Mouse (Mus musculus) heart, adult 8-10 months (tissue): ENCODE results near the gene AC124502.3. TPM values are rescaled to one million over a fixed set of nuclear protein-coding genes. Genes with fewer than 3 reads are reported as not detected.

Source experiments
- DNase-seq: peaks from one replicate; pipeline ENCODE4 v3.0.0; 2022; ENCODE audit warnings: low spot score
- total RNA-seq, 4 experiments: library from RNA; stranded (reverse); gene quantifications; 2 replicates each; pipeline ENCODE4 v1.2.4; 2022

The AC124502.3 gene
- total RNA-seq, 4 experiments from 2014 or later = 2.4 to 3.4 (median 2.6) TPM

GRCm38 (mm10) chr19:5058801-5059771 is 20.4 kb downstream of the AC124502.3 start:
- no peak for DNase-seq

GRCm38 (mm10) chr19:5060365-5061330 is 22.0 kb downstream of the AC124502.3 start:
- DNase-seq = no peak

GRCm38 (mm10) chr19:5062041-5062440 is 23.4 kb downstream of the AC124502.3 start:
- DNase-seq = no peak

- DNase-seq = no peak
Measured at GRCm38 (mm10) chr19:5062446-5062845, 23.8 kb downstream of the AC124502.3 start.

GRCm38 (mm10) chr19:5065104-5065503 is 26.4 kb downstream of the AC124502.3 start:
- no peak for DNase-seq

GRCm38 (mm10) chr19:5067040-5067799 is 28.5 kb downstream of the AC124502.3 start:
- DNase-seq = no peak

- peak; percentile 61 for DNase-seq
Measured at GRCm38 (mm10) chr19:5067867-5068569, 29.3 kb downstream of the AC124502.3 start, which contains the start of gene Cd248. TSS of gene Cd248 (plus strand) at chr19:5068078.

- DNase-seq = no peak
Measured at GRCm38 (mm10) chr19:5068570-5069234, 30.0 kb downstream of the AC124502.3 start.

GRCm38 (mm10) chr19:5069486-5069885 is 30.8 kb downstream of the AC124502.3 start:
- DNase-seq = no peak

- no peak for DNase-seq
Measured at GRCm38 (mm10) chr19:5069978-5070377, 31.3 kb downstream of the AC124502.3 start.

GRCm38 (mm10) chr19:5071077-5071476 is 32.4 kb downstream of the AC124502.3 start:
- no peak for DNase-seq

GRCm38 (mm10) chr19:5071545-5072369 is 33.1 kb downstream of the AC124502.3 start:
- peak; percentile 79 for DNase-seq

- no peak for DNase-seq
Measured at GRCm38 (mm10) chr19:5072389-5073019, 33.8 kb downstream of the AC124502.3 start.

- DNase-seq = no peak
Measured at GRCm38 (mm10) chr19:5073028-5073427, 34.3 kb downstream of the AC124502.3 start.

GRCm38 (mm10) chr19:5073518-5073917 is 34.8 kb downstream of the AC124502.3 start:
- no peak for DNase-seq

- no peak for DNase-seq
Measured at GRCm38 (mm10) chr19:5079279-5079678, 40.6 kb downstream of the AC124502.3 start.

GRCm38 (mm10) chr19:5082005-5082404 is 43.3 kb downstream of the AC124502.3 start:
- DNase-seq = no peak

GRCm38 (mm10) chr19:5082596-5082995 is 43.9 kb downstream of the AC124502.3 start:
- DNase-seq = no peak
